Mouse (Mus musculus) stomach, embryonic 15.5 days (tissue): Measurements from ENCODE around the gene Hist2h2ac. TPM values are rescaled to one million over a fixed set of nuclear protein-coding genes. Genes with fewer than 3 reads are reported as not detected.
"Not testable (repeated sequence)": the region's sequence is repeated elsewhere in the genome, so short reads cannot be mapped to it uniquely, and the experiment has no call there.

Experiments
- ATAC-seq: fragments of 200-750 bp; cut with Nextera tagmentation; 2 replicates; pipeline ENCODE4 v1.8.0; 2017; ENCODE audit warnings: low read depth, moderate number of reproducible peaks, moderate TSS enrichment; ENCODE audit not compliant: insufficient read depth, low FRiP score
- H3K27ac ChIP-seq: fragments of 300-500 bp; sonication (generic); 2 replicates; pipeline ENCODE4 v1.5.1; 2015; ENCODE audit warnings: mild to moderate bottlenecking, inconsistent platforms
- H3K27me3 ChIP-seq: fragments of 300-500 bp; sonication (generic); replicated peaks from 2 replicates; pipeline ENCODE4 v1.6.1; 2015; ENCODE audit warnings: inconsistent platforms
- H3K36me3 ChIP-seq: fragments of 300-500 bp; sonication (generic); 2 replicates; pipeline ENCODE4 v1.6.1; 2015; ENCODE audit warnings: inconsistent platforms
- H3K4me1 ChIP-seq: fragments of 300-500 bp; sonication (generic); 2 replicates; pipeline ENCODE4 v1.6.1; 2015; ENCODE audit warnings: inconsistent platforms
- H3K4me2 ChIP-seq: fragments of 300-500 bp; sonication (generic); 2 replicates; pipeline ENCODE4 v1.6.1; 2015; ENCODE audit warnings: mild to moderate bottlenecking, inconsistent platforms
- H3K4me3 ChIP-seq: fragments of 300-500 bp; sonication (generic); replicated peaks from 2 replicates; pipeline ENCODE4 v1.5.1; 2015; ENCODE audit warnings: inconsistent platforms
- H3K9ac ChIP-seq: fragments of 300-500 bp; sonication (generic); 2 replicates; pipeline ENCODE4 v1.6.1; 2015; ENCODE audit warnings: inconsistent platforms
- H3K9me3 ChIP-seq: fragments of 300-500 bp; sonication (generic); 2 replicates; pipeline ENCODE4 v1.6.1; 2016; ENCODE audit warnings: inconsistent platforms
- WGBS: fragments of 180-500 bp; shearing (Covaris S2); methylation state at CpG from one replicate; pipeline ENCODE4 v1.1.7; 2015; 5-methylcytosine and 5-hydroxymethylcytosine counted together
- polyA plus RNA-seq: library from polyadenylated mRNA; unstranded; fragments of >200 nt; fragmentation: Nextera tagmentation; extraction: Ambion mirVana; gene quantifications from 2 replicates; pipeline ENCODE4 v1.2.1, GENCODE M21; 2015

Gene Hist2h2ac
- polyA plus RNA-seq, 1 experiment from 2014 or later = 14.5 TPM

GRCm38 (mm10) chr3:96195616-96196313, 24.9 kb downstream of the Hist2h2ac start:
- no peak overlapping the region for H3K27ac ChIP-seq
- no peak overlapping the region for H3K4me2 ChIP-seq

GRCm38 (mm10) chr3:96194966-96195365, 25.7 kb downstream of the Hist2h2ac start:
- Histone ChIP-seq H3K36me3 (no peaks in the 10 kb centered on the region), H3K27me3 (no peaks in the 10 kb centered on the region), H3K4me1 (0 out of 2 replicates have a peak, but pooled peaks cover 9% of the 10 kb centered on the region), H3K9me3 (no peaks in the 10 kb centered on the region), H3K4me2 (no peak overlapping the region), H3K9ac (no peak overlapping the region), H3K4me3 (no peak overlapping the region), H3K27ac (no peak overlapping the region)
- WGBS = 83% methylated on average over 10 of the region's 10 CpGs
- no peak for ATAC-seq

More at GRCm38 (mm10) chr3:96195616-96196313, 24.9 kb downstream of the Hist2h2ac start:
- Histone ChIP-seq H3K9me3 (no peaks in the 10 kb centered on the region), H3K9ac (no peak overlapping the region), H3K27me3 (no peaks in the 10 kb centered on the region), H3K4me3 (no peak overlapping the region), H3K36me3 (no peaks in the 10 kb centered on the region), H3K4me1 (0 out of 2 replicates have a peak, but pooled peaks cover 9% of the 10 kb centered on the region)
- no peak for ATAC-seq
- 92% methylated on average over 11 of the region's 11 CpGs for WGBS

- Histone ChIP-seq H3K9me3 (no peaks in the 10 kb centered on the region), H3K36me3 (no peaks in the 10 kb centered on the region), H3K4me3 (no peak overlapping the region), H3K27ac (no peak overlapping the region), H3K4me2 (no peak overlapping the region), H3K27me3 (no peaks in the 10 kb centered on the region), H3K4me1 (0 out of 2 replicates have a peak, but pooled peaks cover 6% of the 10 kb centered on the region), H3K9ac (no peak overlapping the region)
- 60% methylated on average over 12 of the region's 12 CpGs for WGBS
- ATAC-seq = no peak
Observed at GRCm38 (mm10) chr3:96192977-96193376, 27.7 kb downstream of the Hist2h2ac start.

- no peaks in the 10 kb centered on the region for H3K27me3 ChIP-seq
- peak overlapping the region; percentile 84; the same call in 1 of the 2 replicates for H3K4me2 ChIP-seq
- no peak for ATAC-seq
- H3K4me3 ChIP-seq = peak overlapping the region; percentile 54; the same call in 1 of the 2 replicates
- peak overlapping the region; percentile 35; the same call in 1 of the 2 replicates for H3K27ac ChIP-seq
- WGBS = 14% methylated on average over 4 of the region's 4 CpGs
- H3K4me1 ChIP-seq = peaks cover 13% of the 10 kb centered on the region; the same call in 1 of the 2 replicates
- H3K36me3 ChIP-seq = peaks cover 11% of the 10 kb centered on the region
- no peaks in the 10 kb centered on the region for H3K9me3 ChIP-seq
- H3K9ac ChIP-seq = no peak overlapping the region
Observed at GRCm38 (mm10) chr3:96182382-96182776, 38.3 kb downstream of the Hist2h2ac start.

- peak overlapping the region; percentile 14; the same call in 1 of the 2 replicates for H3K27ac ChIP-seq
- 30% methylated on average over 12 of the region's 12 CpGs for WGBS
- H3K4me1 ChIP-seq = peaks cover 13% of the 10 kb centered on the region; the same call in 1 of the 2 replicates
- H3K27me3 ChIP-seq = no peaks in the 10 kb centered on the region
- no peaks in the 10 kb centered on the region for H3K9me3 ChIP-seq
- H3K9ac ChIP-seq = no peak overlapping the region
- ATAC-seq = no peak; the same call in 1 of the 2 replicates
- H3K4me3 ChIP-seq = peak overlapping the region; percentile 54
- H3K36me3 ChIP-seq = peaks cover 11% of the 10 kb centered on the region
- H3K4me2 ChIP-seq = peak overlapping the region; percentile 84
Observed at GRCm38 (mm10) chr3:96181510-96182381, 38.9 kb downstream of the Hist2h2ac start.

GRCm38 (mm10) chr3:96180727-96181477, 39.8 kb downstream of the Hist2h2ac start, which contains the start of gene Sv2a:
Gene Sv2a (plus strand): TSS chr3:96181151.
- no peaks in the 10 kb centered on the region for H3K9me3 ChIP-seq
- peak within 1 kb of the TSS; percentile 54 for H3K4me3 ChIP-seq
- peak within 1 kb of the TSS; percentile 56 for H3K9ac ChIP-seq
- H3K4me1 ChIP-seq = peaks cover 13% of the 10 kb centered on the region; the same call in 1 of the 2 replicates
- peak; percentile 37; the same call in 1 of the 2 replicates for ATAC-seq
- H3K36me3 ChIP-seq = peaks cover 16% of the 10 kb centered on the region
- 2% methylated on average over 14 of the region's 23 CpGs for WGBS
- H3K27ac ChIP-seq = peak within 1 kb of the TSS; percentile 14; the same call in 1 of the 2 replicates
- peak within 1 kb of the TSS; percentile 84 for H3K4me2 ChIP-seq
- no peaks in the 10 kb centered on the region for H3K27me3 ChIP-seq

GRCm38 (mm10) chr3:96179531-96179930, 41.1 kb downstream of the Hist2h2ac start:
- no peak overlapping the region for H3K4me3 ChIP-seq
- peaks cover 16% of the 10 kb centered on the region for H3K36me3 ChIP-seq
- H3K4me2 ChIP-seq = no peak overlapping the region
- WGBS = 67% methylated on average over 4 of the region's 4 CpGs
- no peak overlapping the region for H3K27ac ChIP-seq
- no peak overlapping the region for H3K9ac ChIP-seq
- no peaks in the 10 kb centered on the region for H3K27me3 ChIP-seq
- H3K9me3 ChIP-seq = no peaks in the 10 kb centered on the region
- no peak for ATAC-seq
- H3K4me1 ChIP-seq = peaks cover 13% of the 10 kb centered on the region

GRCm38 (mm10) chr3:96178902-96179301, 41.8 kb downstream of the Hist2h2ac start:
- Histone ChIP-seq H3K4me3 (no peak overlapping the region), H3K4me2 (no peak overlapping the region), H3K9me3 (no peaks in the 10 kb centered on the region), H3K4me1 (peaks cover 16% of the 10 kb centered on the region), H3K9ac (no peak overlapping the region), H3K27ac (no peak overlapping the region), H3K27me3 (no peaks in the 10 kb centered on the region), H3K36me3 (peaks cover 16% of the 10 kb centered on the region)
- 69% methylated on average over 2 of the region's 2 CpGs for WGBS
- no peak for ATAC-seq

- H3K36me3 ChIP-seq = peaks cover 16% of the 10 kb centered on the region
- H3K4me3 ChIP-seq = no peak overlapping the region
- H3K9ac ChIP-seq = no peak overlapping the region
- no peak overlapping the region for H3K27ac ChIP-seq
- H3K4me2 ChIP-seq = no peak overlapping the region
- H3K9me3 ChIP-seq = no peaks in the 10 kb centered on the region
- H3K27me3 ChIP-seq = no peaks in the 10 kb centered on the region
- WGBS = 91% methylated on average over 4 of the region's 4 CpGs
- peaks cover 18% of the 10 kb centered on the region for H3K4me1 ChIP-seq
- no peak for ATAC-seq
Observed at GRCm38 (mm10) chr3:96178427-96178826, 42.3 kb downstream of the Hist2h2ac start.

GRCm38 (mm10) chr3:96175251-96175650, 45.4 kb downstream of the Hist2h2ac start:
- H3K9ac ChIP-seq = no peak overlapping the region
- WGBS = 92% methylated on average over 6 of the region's 6 CpGs
- H3K27ac ChIP-seq = no peak overlapping the region
- ATAC-seq = no peak
- no peak overlapping the region for H3K4me3 ChIP-seq
- H3K36me3 ChIP-seq = peaks cover 16% of the 10 kb centered on the region
- no peaks in the 10 kb centered on the region for H3K27me3 ChIP-seq
- H3K4me1 ChIP-seq = peaks cover 18% of the 10 kb centered on the region
- H3K4me2 ChIP-seq = no peak overlapping the region
- H3K9me3 ChIP-seq = no peaks in the 10 kb centered on the region

GRCm38 (mm10) chr3:96174042-96174441, 46.6 kb downstream of the Hist2h2ac start:
- 91% methylated on average over 4 of the region's 4 CpGs for WGBS
- peaks cover 16% of the 10 kb centered on the region for H3K36me3 ChIP-seq

More at GRCm38 (mm10) chr3:96174042-96174441, 46.6 kb downstream of the Hist2h2ac start:
- H3K4me3 ChIP-seq, H3K27ac ChIP-seq, H3K9ac ChIP-seq, H3K27me3 ChIP-seq, H3K9me3 ChIP-seq, ATAC-seq: not testable (repeated sequence)
- H3K4me1 ChIP-seq = peaks cover 20% of the 10 kb centered on the region
- 0 out of 2 replicates have a peak overlapping the region, but pooled peaks have one; percentile 29 for H3K4me2 ChIP-seq
